Mouse (Mus musculus) stomach, postnatal 0 days (tissue): ENCODE results near the gene Olfr97.

ENCODE experiments used
- CTCF ChIP-seq: IDR thresholded peaks from 2 replicates; pipeline ENCODE4 v1.5.1; 2016; ENCODE audit warnings: antibody characterized with exemption, low read depth, mild to moderate bottlenecking, moderate library complexity
- EP300 ChIP-seq: optimal IDR thresholded peaks from 2 replicates; pipeline ENCODE3; 2016; ENCODE audit warnings: antibody characterized with exemption

DNA sequence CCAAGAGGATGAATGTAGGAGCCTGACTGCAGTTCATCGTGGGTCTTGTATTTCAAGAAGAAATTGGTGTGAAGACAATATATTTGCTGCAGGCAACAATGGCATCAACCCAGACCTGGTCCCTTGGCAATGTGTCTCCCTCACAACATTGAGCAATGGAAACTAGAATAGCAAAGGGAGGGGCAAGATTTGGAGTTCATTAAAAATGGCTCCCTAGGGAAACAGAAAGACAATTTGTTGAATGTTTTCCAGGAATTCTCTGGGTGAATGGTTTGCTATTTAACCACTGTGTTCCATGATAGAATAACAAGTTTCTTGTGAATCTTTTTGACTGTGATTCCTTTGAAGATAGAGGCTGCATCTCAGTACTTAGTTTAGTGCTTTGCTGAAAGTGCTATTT, 26.5 kb upstream of the Olfr97 start, which contains the start of gene Olfr98:
- TF ChIP-seq CTCF (no peak), EP300 (no peak)
